Mouse (Mus musculus) cortical plate, adult 2 months (tissue): Measurements from ENCODE around the gene Exoc3l4.

Experiments used
- CTCF ChIP-seq: fragments of 200-500 bp; IDR thresholded peaks from 2 replicates; pipeline ENCODE4 v1.5.1; 2011; ENCODE audit warnings: mild to moderate bottlenecking, control low read depth, low read length; ENCODE audit not compliant: insufficient read depth; ENCODE audit errors: extremely low read depth
- POLR2A ChIP-seq: fragments of 200-500 bp; IDR thresholded peaks from 2 replicates; pipeline ENCODE4 v1.6.1; 2011; ENCODE audit warnings: mild to moderate bottlenecking, low read length, control low read depth; ENCODE audit not compliant: insufficient read depth; ENCODE audit errors: extremely low read depth

DNA sequence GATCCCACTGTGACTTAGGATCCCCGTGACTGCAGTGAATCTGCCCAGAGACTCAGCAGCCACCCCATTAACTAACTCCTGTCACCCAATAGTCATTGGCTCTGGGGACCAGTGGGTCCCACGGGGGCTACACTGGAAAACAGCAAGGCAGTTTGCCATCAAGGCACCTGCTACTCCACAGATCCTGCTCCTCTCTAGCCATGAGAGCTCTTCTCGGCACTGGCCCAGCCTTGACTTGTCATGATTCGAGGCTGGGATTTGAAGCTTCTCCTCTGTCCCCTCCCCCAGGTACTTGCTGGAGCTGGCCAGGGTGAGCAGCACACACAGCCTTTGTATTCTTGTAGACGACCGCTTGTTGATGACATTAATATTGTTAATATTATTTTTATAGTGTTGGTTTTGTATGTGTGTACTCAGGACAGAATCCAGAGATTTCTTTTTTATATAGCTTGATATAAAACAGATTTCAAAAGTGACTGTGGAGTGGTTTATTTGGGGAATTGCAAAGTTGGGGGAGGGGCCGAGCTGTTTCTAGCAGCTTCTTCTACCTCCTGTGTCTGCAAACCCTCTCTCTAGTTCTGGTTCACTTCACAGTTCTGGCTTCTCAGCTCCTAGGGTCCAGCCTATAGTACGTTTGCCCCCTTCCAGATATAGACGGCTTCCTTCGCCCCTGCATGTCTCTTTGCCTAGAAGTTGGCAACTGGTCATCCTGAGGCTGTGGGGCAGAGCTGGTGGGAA is 37.9 kb downstream of the Exoc3l4 start:
- TF ChIP-seq POLR2A (no peak), CTCF (no peak)
